Comparison of ENCODE assay signal across 9 mouse cellular contexts in genomic region chr3:52181326-52182101, GRCm38 (mm10).
DNase-seq lines count a peak whose midpoint lies in the region; ATAC-seq lines count a peak whose summit lies in the region.
"Had no signal": no experiment of that assay in that cellular context is flagged by ENCODE, and none has a peak within 500 bp of the region (broad histone marks: within the 10 kb centered on the region; RNA-seq: fewer than 3 reads in every experiment).

No protein-coding gene starts in this region.

- WGBS in heart, embryonic 10.5 days, result 88% methylated on average over 9 of the region's 9 CpGs
- WGBS in forebrain, embryonic 12.5 days, result 90% methylated on average over 9 of the region's 9 CpGs
- WGBS in limb, embryonic 12.5 days, result 73% methylated on average over 9 of the region's 9 CpGs

- H3K27ac ChIP-seq in heart, embryonic 10.5 days, result peak overlapping the region; percentile 90
- peak overlapping the region; percentile 94 for H3K27ac ChIP-seq in forebrain, embryonic 12.5 days
- peak overlapping the region; percentile 96 for H3K27ac ChIP-seq in limb, embryonic 12.5 days

- no peaks in the 10 kb centered on the region for H3K36me3 ChIP-seq in heart, embryonic 10.5 days
- H3K36me3 ChIP-seq in forebrain, embryonic 12.5 days (replicated peaks), result no peaks in the 10 kb centered on the region
- H3K36me3 ChIP-seq in limb, embryonic 12.5 days, result no peaks in the 10 kb centered on the region

- H3K4me1 ChIP-seq in heart, embryonic 10.5 days, result peaks cover 41% of the 10 kb centered on the region
- peaks cover 38% of the 10 kb centered on the region for H3K4me1 ChIP-seq in forebrain, embryonic 12.5 days
- peaks cover 48% of the 10 kb centered on the region for H3K4me1 ChIP-seq in limb, embryonic 12.5 days (replicated peaks)

- no peak overlapping the region; the same call in 1 of the 2 replicates for H3K9ac ChIP-seq in forebrain, embryonic 12.5 days
- no peak overlapping the region for H3K9ac ChIP-seq in limb, embryonic 12.5 days (replicated peaks)

- no peak for ATAC-seq in forebrain, embryonic 12.5 days (ENCODE audit: low FRiP score)
- ATAC-seq in limb, embryonic 12.5 days (ENCODE audit: insufficient number of reproducible peaks, insufficient read depth, low FRiP score, low TSS enrichment, low read depth), result no peak
- ATAC-seq in cerebellum, adult (ENCODE audit: insufficient number of reproducible peaks, low FRiP score, low TSS enrichment), result no peak

- DNase-seq in heart, embryonic 10.5 days (ENCODE audit: low spot score), result no peak
- no peak for DNase-seq in heart, adult 9 months (ENCODE audit: low spot score in 2 of 2)
- DNase-seq in 3T3-L1 (ENCODE audit: low read depth, low spot score), result peak; percentile 70
- no peak for DNase-seq in B cell, adult 2 months
- no peak for DNase-seq in testis, postnatal 10 days (ENCODE audit: low spot score)
- DNase-seq: thymus, postnatal 14 days had no signal

- H3K27me3 ChIP-seq in heart, embryonic 10.5 days (ENCODE audit: insufficient read depth, poor library complexity, severe bottlenecking), result no peaks in the 10 kb centered on the region
- H3K27me3 ChIP-seq in forebrain, embryonic 12.5 days, result no peaks in the 10 kb centered on the region
- no peaks in the 10 kb centered on the region for H3K27me3 ChIP-seq in limb, embryonic 12.5 days

- no peak overlapping the region for H3K4me3 ChIP-seq in heart, embryonic 10.5 days
- H3K4me3 ChIP-seq in forebrain, embryonic 12.5 days (replicated peaks), result no peak overlapping the region
- no peak overlapping the region for H3K4me3 ChIP-seq in limb, embryonic 12.5 days (replicated peaks)

- H3K9me3 ChIP-seq in heart, embryonic 10.5 days, result no peaks in the 10 kb centered on the region
- no peaks in the 10 kb centered on the region for H3K9me3 ChIP-seq in forebrain, embryonic 12.5 days
- no peaks in the 10 kb centered on the region for H3K9me3 ChIP-seq in limb, embryonic 12.5 days

- H3K4me2 ChIP-seq in forebrain, embryonic 12.5 days, result no peak overlapping the region
- H3K4me2 ChIP-seq in limb, embryonic 12.5 days, result no peak overlapping the region
